Mouse (Mus musculus): Measurements from ENCODE around the gene Prrt4.
"Not testable (repeated sequence)": the region's sequence is repeated elsewhere in the genome, so short reads cannot be mapped to it uniquely, and the experiment has no call there.

Prrt4 gene

DNA sequence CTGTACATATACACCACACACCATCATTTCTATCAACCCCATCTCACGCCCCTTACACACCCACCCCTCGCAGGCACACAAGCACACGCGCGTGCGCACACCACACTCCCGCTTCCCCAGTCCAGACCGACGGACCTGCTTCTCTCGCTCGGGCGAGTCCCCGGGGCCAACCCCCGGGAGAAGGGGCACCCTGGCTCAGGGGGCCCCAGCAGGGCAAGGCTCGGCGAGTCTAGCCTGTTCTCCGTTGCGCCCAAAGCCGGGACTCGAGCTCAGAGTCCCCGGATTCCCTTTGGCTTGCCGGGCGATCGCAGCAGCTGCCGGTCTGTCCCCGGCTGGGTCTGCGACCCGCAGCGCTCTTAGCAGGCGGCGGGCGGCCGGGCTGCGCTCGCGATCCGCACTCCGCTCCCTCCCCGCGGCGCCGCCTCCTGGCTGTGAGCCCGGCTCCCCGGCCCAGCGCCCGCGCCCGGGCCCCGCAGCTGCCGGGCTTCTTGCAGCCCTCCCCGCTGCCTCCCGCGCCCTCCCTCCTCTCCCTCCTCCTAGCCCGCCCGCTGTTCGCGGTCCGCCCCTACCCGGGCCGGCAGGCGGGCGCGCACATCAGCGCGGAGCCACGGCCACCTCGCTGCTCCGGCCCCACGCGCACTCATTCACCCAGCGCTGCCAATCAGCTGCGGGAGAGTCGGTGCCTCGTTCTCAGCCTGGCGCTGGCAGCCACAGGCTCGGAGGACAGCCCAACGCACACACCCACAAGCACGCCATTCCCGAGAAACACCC lies at the start of gene Prrt4:
TSS of gene Prrt4 (minus strand) at position 697 of the 771 bp plus-strand sequence.
- DNase-seq (ENCODE audit: low spot score in 2 of 2) = peak; percentile 51 to 61

- not testable (repeated sequence) for DNase-seq (ENCODE audit: low spot score in 2 of 2)
Observed at GRCm38 (mm10) chr6:29217717-29218116, 38.3 kb upstream of the Prrt4 start.

DNA sequence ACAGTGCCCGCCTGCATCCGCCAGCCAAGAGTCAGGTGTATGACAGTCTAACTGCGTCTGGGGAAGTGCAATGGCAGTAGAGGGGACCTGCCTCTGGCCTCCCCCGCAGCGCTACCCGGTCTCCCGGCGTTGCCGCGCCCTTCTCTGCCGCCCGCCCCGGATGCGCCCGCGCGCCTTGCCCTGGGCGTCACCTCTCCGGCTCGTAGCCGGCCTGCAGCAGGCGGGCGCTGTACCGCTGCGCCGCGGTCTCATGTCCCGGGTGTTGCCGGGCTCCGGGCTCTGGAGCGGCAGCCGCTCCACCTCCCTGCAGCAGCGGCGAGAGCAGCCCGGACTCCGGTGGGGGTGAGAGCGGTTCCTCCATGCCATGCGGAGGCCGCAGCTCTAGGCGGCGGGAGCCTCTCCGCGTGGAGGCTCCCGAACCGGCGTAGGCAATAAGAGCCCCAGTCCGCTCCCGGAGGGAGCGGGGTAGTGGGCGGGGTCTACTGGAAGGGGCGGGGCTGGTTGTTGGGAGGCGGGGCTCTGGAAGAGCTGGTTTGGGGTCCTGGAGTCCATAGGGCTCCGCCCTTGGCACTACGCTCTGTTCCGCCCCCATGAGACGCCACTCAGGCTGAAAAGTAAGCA lies 36.6 kb upstream of the Prrt4 start, which contains the start of gene Impdh1:
TSS of gene Impdh1 (minus strand) at position 484 of the 621 bp plus-strand sequence.
- DNase-seq (ENCODE audit: low spot score in 2 of 2) = peak; percentile 68 to 77

DNA sequence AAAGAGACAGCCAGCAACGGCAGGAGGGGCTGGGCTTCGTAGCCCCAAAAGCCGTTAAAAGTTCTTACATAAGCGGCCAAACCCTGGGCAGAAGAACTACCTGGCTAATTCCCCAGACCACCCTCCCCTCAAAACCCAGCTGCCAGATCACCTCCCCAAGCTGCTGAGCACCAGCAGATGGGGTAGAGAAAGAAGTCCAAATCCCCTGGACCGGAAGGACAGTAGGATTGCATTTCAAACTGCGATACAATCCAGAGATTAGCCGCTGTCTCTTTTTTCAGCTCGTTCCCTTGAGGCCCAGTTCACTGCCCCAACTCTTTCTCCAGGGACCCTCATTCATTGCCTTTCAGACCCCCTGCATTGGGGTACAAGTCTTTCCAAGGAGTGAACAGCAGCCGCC lies 35.8 kb upstream of the Prrt4 start:
- peak in 1 of 2 experiments; percentile 42 for DNase-seq (ENCODE audit: low spot score in 2 of 2)

DNA sequence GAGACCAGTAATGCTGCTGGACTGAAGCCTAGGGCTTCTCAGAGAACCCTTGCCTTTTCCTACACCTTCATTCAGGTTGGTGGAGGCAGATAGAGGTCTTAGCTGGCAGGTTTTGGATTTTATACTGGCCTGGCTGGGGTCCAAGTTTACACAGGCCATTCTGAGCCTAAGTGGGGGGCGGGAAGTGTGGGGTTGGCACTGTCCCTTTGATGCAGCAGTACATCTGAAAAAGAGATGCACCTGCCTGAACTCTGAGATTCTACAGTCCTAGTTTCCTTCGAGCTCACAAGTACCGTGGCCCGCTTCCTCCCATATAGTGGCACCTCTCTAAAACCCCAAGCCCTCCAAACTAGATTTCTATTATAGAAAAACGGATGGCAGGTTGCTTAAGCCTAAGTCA lies 35.4 kb upstream of the Prrt4 start:
- DNase-seq (ENCODE audit: low spot score in 2 of 2) = no peak

- peak in 1 of 2 experiments; percentile 54 for DNase-seq (ENCODE audit: low spot score in 2 of 2)
Observed at GRCm38 (mm10) chr6:29214245-29214644, 34.9 kb upstream of the Prrt4 start.

DNA sequence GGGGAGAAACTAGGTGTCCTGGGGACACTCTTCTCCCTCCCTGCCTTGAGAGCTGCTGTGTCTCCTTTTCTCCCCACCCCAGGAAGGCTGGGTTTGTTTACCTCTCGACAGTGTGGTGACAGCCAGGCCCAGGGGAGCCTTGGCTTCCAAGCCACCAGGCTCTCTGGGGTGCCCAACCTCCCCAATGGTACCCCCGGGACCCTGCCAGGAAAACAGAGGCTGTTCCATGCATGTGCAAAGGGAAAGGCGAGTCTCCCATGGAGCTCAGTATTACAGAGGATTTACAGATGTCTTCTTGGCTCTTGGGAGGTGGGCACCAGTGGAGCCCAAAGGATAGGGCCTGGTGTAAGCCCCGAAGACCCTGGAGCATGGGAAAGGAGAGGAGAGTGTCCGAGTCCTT lies 34.1 kb upstream of the Prrt4 start:
- peak in 1 of 2 experiments; percentile 54 for DNase-seq (ENCODE audit: low spot score in 2 of 2)

DNA sequence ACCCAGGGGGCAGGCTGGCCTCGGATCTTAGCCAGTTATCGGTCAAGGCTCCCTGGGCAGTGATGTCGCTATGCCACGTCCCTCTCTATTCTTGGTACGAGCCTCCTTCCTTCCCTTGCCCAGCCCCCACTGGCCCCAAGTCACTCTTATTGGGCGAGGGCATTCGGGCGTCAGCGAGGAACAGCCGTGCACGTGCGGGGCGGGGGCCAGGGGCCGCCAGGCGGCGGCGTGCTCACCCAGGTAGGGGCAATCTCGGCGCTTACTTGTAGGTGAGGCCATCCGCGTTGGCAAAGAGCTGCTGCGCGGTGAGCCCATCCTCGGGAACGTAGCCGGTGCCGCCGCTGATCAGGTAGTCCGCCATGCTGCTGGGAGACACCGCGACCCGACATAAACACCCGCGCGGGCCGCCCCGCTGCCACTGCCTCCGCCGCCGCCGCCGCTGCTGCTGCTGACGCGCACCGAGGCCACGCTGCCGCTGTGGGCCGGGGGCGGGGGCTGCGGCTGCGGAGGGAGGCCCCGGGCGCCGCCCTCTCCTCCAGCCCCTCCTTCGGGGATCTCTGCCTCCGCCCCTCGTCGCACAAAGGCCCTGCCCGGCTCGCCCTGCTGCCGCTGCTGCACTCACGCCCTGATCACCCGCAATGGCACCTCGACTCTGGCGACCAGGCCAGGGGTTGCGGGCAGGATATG lies 32.6 kb upstream of the Prrt4 start:
- peak; percentile 75 to 77 for DNase-seq (ENCODE audit: low spot score in 2 of 2)

DNA sequence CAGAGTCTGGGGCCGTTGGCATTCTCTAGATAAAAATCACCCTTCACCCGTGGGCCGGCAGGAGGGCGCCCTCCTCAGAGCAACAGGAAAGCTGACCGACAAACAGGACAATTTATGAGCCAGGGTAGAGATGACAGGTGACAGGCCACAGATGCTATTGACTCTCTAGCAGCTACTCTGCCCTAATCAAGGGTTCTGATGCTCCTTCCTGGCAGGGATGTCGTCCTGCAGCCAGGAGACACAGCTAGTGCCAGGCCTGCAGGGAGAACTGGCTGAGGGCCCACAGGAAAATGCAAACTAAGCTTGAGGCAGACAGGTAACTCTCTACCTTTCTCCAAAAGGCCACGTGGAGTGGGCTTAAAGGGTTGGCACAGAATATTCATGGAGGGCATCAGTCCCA lies 31.8 kb upstream of the Prrt4 start:
- no peak for DNase-seq (ENCODE audit: low spot score in 2 of 2)

- no peak for DNase-seq (ENCODE audit: low spot score in 2 of 2)
Observed at GRCm38 (mm10) chr6:29210231-29210936, 31.0 kb upstream of the Prrt4 start.

DNA sequence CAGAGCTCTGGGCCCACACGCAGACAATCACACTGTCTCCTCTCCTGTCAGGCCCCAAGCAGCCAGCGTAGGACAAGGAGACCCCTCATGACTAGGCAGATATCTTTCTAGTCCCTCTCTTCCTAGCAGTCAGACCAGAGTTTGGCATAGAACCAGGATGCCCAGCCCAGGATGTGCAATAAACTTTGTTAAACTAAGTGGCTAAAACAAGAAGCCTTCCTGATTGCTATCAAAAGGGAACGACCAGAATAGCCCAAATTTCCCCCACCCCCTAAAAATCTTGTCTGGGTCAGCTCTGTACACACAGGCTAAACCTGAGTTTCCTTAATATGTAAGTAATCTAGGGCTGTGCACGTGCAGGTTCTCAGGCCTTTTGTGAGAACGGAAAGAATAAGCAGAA lies 28.8 kb upstream of the Prrt4 start:
- no peak for DNase-seq (ENCODE audit: low spot score in 2 of 2)

DNA sequence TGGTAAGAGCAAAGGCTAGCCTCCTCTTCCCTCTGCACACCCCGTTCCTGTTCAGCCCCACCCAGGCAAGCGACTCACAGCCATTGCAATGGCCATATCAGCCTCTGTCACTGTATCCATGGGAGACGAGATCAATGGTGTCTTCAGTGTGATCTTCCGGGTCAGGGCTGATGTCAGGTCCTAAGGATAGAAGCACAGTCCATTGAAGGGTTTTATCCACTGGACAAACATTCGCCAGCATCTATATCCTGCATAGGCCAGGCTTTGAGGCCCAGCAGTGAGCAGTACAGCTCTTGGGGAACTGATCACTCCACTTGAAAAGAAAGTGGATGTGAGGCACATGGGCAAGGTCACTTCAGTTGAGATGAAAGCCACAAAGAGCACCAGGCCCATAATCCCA lies 27.6 kb upstream of the Prrt4 start:
- no peak for DNase-seq (ENCODE audit: low spot score in 2 of 2)

GRCm38 (mm10) chr6:29206006-29206405 lies 26.6 kb upstream of the Prrt4 start:
- DNase-seq (ENCODE audit: low spot score in 2 of 2) = peak in 1 of 2 experiments; percentile 57

DNA sequence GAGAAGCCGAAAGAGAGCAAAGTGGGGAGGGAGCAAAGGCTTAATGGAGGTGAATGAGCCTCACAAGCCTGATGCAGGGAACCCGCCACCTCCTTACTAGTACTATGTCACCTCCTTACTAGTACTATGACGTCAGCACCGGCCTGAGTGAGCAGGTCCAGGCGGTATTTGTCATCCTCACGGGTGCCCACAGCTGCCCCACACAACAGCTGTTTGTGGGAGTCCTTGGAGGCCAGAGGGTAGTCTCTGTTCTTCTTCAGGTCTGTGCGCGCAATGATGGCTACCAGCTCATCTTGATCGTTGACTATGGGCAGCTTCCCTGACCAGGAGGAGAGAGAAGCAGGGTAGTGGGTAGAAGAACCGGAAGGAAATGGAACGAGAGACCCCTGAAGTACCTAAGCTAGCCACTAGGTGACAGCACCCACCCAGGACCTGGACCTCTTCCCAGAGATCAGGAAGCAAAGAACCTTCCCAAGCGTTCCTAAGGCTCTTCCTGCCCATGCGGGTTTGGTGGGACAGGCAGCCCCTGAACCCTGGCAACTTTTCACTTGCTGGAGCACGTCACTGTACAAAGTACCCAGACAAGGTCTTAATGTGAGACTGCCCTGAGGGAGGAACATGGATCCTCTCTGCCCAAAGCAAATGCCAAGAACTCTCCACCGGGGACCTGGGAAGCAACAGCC lies 25.7 kb upstream of the Prrt4 start:
- peak in 1 of 2 experiments; percentile 66 for DNase-seq (ENCODE audit: low spot score in 2 of 2)

DNA sequence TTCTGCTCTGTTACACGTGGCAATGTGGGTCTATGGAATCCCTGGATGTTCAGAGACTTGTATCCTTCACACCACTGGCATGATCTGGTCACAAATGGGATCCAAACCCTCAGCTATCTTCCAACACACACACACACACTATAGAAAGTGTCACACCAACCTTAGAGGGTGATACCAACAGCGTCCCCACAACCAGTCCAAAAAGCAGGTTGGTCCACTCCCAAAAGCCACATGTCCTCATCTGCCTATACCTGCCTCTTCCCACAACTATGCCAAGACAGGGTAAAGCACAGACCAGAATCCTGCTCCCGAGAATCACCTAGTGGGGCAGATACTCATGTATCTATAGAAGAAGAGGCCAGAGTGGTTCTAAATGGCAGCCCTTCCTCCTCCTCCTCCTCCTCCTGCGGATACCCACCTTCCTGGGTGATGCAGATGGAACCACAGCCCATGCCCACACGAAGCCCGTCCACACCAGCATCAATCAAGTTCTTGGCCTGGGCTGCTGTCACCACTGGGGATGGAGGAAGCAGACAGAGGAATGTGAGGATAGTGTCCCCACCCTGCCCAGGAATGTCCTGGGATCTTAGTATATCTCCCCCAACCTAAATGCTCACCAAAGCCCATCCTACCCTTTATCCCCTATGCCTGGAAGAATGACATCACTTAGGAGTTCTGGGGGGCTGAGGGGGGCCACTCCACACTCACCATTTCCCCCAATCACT lies 24.6 kb upstream of the Prrt4 start:
- DNase-seq (ENCODE audit: low spot score in 2 of 2) = no peak

GRCm38 (mm10) chr6:29203096-29203495 lies 23.7 kb upstream of the Prrt4 start:
- peak in 1 of 2 experiments; percentile 59 for DNase-seq (ENCODE audit: low spot score in 2 of 2)

GRCm38 (mm10) chr6:29201988-29202387 lies 22.6 kb upstream of the Prrt4 start:
- peak in 1 of 2 experiments; percentile 52 for DNase-seq (ENCODE audit: low spot score in 2 of 2)

DNA sequence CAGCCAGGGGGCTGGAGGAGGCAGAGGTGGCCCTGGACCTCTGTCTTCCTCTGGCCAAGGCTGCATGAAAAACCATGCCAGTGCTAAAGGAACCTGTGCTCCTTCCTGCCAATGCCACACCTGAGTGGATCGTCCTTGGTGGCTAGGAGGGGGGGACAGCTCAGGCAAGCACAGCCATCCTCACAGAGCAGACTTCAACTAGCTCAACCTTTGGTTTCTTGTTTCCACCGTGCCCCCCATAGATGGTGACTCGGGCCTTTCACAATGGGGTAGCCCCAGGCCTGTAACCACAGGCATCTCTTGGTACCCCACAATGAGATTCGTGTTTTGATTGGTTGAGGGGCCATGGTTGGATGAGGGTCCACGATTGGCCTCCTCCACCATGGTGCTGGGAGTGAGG lies 22.0 kb upstream of the Prrt4 start:
- no peak for DNase-seq (ENCODE audit: low spot score in 2 of 2)

- no peak for DNase-seq (ENCODE audit: low spot score in 2 of 2)
Observed at GRCm38 (mm10) chr6:29200496-29200895, 21.1 kb upstream of the Prrt4 start.

DNA sequence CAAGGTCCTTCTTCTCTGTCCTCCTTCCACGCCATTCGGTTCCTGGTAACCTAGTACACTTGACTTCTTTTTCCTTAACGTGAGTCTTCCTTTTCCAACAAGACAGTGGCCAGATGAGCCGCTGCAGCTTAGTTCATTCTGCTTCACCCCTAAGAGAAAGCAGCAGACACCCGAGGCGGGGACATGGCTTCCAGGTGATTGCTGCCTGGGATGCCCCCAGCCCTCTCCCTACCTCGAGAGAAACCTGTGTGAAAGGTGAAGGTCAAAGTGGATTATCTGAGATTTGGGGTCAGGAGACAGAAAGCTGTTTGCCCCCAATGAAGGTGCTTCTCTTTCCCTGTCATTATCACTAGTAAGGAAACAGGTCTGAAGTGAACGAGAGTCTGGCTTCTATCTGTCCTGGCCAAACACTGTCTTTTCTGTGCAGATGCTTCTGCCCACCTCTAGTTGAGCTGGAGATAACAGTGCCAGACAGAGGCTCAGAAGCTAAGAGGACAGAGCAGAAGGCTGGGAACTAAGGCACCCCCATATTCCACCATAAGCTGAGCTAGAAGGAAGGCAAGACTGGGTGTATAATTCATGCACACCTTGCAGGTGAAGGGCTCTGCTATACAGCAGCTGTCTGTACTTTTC lies 20.0 kb upstream of the Prrt4 start:
- no peak for DNase-seq (ENCODE audit: low spot score in 2 of 2)
